Comparison of ENCODE assay signal across 15 mouse cellular contexts in genomic region chr12:11020571-11021545, GRCm38 (mm10).
DNase-seq lines count a peak whose midpoint lies in the region; ATAC-seq and TF ChIP-seq lines count a peak whose summit lies in the region.
"Had no signal": no experiment of that assay in that cellular context is flagged by ENCODE, and none has a peak within 500 bp of the region (broad histone marks: within the 10 kb centered on the region; RNA-seq: fewer than 3 reads in every experiment).

No protein-coding gene starts in this region.

- H3K27me3 ChIP-seq in embryonic facial prominence, embryonic 14.5 days (replicated peaks; ENCODE audit: control insufficient read depth, insufficient read depth, low read length) = no peaks in the 10 kb centered on the region
- H3K27me3 ChIP-seq in embryonic facial prominence, embryonic 10.5 days (replicated peaks; ENCODE audit: low read depth, poor library complexity, severe bottlenecking) = no peaks in the 10 kb centered on the region
- no peaks in the 10 kb centered on the region for H3K27me3 ChIP-seq in kidney, adult 2 months (replicated peaks; ENCODE audit: control insufficient read depth, insufficient read depth, low read length)
- H3K27me3 ChIP-seq in limb, embryonic 15.5 days = no peaks in the 10 kb centered on the region
- H3K27me3 ChIP-seq: limb, embryonic 12.5 days had no signal

- no peak overlapping the region for H3K9ac ChIP-seq in embryonic facial prominence, embryonic 14.5 days (ENCODE audit: low read depth, low read length)
- no peak overlapping the region for H3K9ac ChIP-seq in limb, embryonic 15.5 days
- H3K9ac ChIP-seq: limb, embryonic 12.5 days had no signal

- H3K36me3 ChIP-seq in embryonic facial prominence, embryonic 14.5 days (ENCODE audit: control insufficient read depth, insufficient read depth, low read length) = no peaks in the 10 kb centered on the region
- no peaks in the 10 kb centered on the region for H3K36me3 ChIP-seq in embryonic facial prominence, embryonic 10.5 days (replicated peaks)
- no peaks in the 10 kb centered on the region for H3K36me3 ChIP-seq in kidney, adult 2 months (ENCODE audit: control insufficient read depth, insufficient read depth, low read length)
- no peaks in the 10 kb centered on the region for H3K36me3 ChIP-seq in limb, embryonic 15.5 days
- H3K36me3 ChIP-seq: heart, embryonic 10.5 days; limb, embryonic 12.5 days had no signal

- ATAC-seq in embryonic facial prominence, embryonic 14.5 days (ENCODE audit: low read depth) = 0 out of 2 replicates have a peak, but pooled peaks have one; percentile 33
- 0 out of 2 replicates have a peak, but pooled peaks have one; percentile 44 for ATAC-seq in limb, embryonic 15.5 days (ENCODE audit: insufficient number of reproducible peaks, low FRiP score, low TSS enrichment, low read depth)

- no peak overlapping the region for H3K4me2 ChIP-seq in embryonic facial prominence, embryonic 14.5 days (ENCODE audit: low read depth, low read length)
- no peak overlapping the region for H3K4me2 ChIP-seq in limb, embryonic 15.5 days
- H3K4me2 ChIP-seq: limb, embryonic 12.5 days had no signal

- no peak overlapping the region for H3K4me3 ChIP-seq in embryonic facial prominence, embryonic 14.5 days (ENCODE audit: low read depth, low read length)
- no peak overlapping the region for H3K4me3 ChIP-seq in embryonic facial prominence, embryonic 10.5 days
- no peak overlapping the region for H3K4me3 ChIP-seq in kidney, adult 2 months (ENCODE audit: insufficient read depth, low read depth, low read length)
- no peak overlapping the region for H3K4me3 ChIP-seq in limb, embryonic 15.5 days
- H3K4me3 ChIP-seq: heart, embryonic 10.5 days; limb, embryonic 12.5 days had no signal

- DNase-seq in embryonic facial prominence, embryonic 14.5 days (ENCODE audit: low spot score) = peak; percentile 76
- DNase-seq in embryonic facial prominence, embryonic 10.5 days (ENCODE audit: low spot score) = no peak
- peak; percentile 12 for DNase-seq in kidney, adult 2 months
- no peak for DNase-seq in kidney, adult 9 months
- peak; percentile 16 for DNase-seq in lung, postnatal 10 days
- DNase-seq in lung, postnatal 14 days = no peak
- DNase-seq in spleen, postnatal 10 days (ENCODE audit: low spot score in 2 of 2) = no peak
- DNase-seq: cerebellum, adult 2 months; gastrocnemius, postnatal 10 days; heart, postnatal 36 days; midbrain, embryonic 14.5 days; thymus, postnatal 14 days had no signal

- H3K9me3 ChIP-seq in embryonic facial prominence, embryonic 14.5 days (ENCODE audit: control insufficient read depth, low read length) = no peaks in the 10 kb centered on the region
- H3K9me3 ChIP-seq in embryonic facial prominence, embryonic 10.5 days = no peaks in the 10 kb centered on the region
- no peaks in the 10 kb centered on the region for H3K9me3 ChIP-seq in limb, embryonic 15.5 days
- H3K9me3 ChIP-seq: heart, embryonic 10.5 days; limb, embryonic 12.5 days had no signal

- no peak for TF ChIP-seq POLR2A in kidney, adult 2 months (IDR thresholded peaks at IDR 0.05; ENCODE audit: low read depth, low read length)

- H3K4me1 ChIP-seq in embryonic facial prominence, embryonic 14.5 days (ENCODE audit: control insufficient read depth, insufficient read depth, low read length) = peaks cover 3% of the 10 kb centered on the region; the same call in 1 of the 2 replicates
- H3K4me1 ChIP-seq in embryonic facial prominence, embryonic 10.5 days = no peaks in the 10 kb centered on the region
- H3K4me1 ChIP-seq in kidney, adult 2 months (ENCODE audit: control insufficient read depth, insufficient read depth, low read length) = no peaks in the 10 kb centered on the region
- no peaks in the 10 kb centered on the region for H3K4me1 ChIP-seq in limb, embryonic 15.5 days
- H3K4me1 ChIP-seq: heart, embryonic 10.5 days; limb, embryonic 12.5 days had no signal

- no peak overlapping the region for H3K27ac ChIP-seq in embryonic facial prominence, embryonic 14.5 days (replicated peaks; ENCODE audit: low read depth, low read length)
- no peak overlapping the region for H3K27ac ChIP-seq in embryonic facial prominence, embryonic 10.5 days (replicated peaks)
- no peak overlapping the region for H3K27ac ChIP-seq in kidney, adult 2 months (ENCODE audit: insufficient read depth, low read depth, low read length)
- H3K27ac ChIP-seq in limb, embryonic 15.5 days = peak overlapping the region; percentile 14; the same call in 1 of the 2 replicates
- H3K27ac ChIP-seq: heart, embryonic 10.5 days; limb, embryonic 12.5 days had no signal

- no peak for TF ChIP-seq CTCF in kidney, adult 2 months (conservative IDR thresholded peaks at IDR 0.05; ENCODE audit: insufficient read depth, insufficient read length, low read depth, low read length)

- 65% methylated on average over 11 of the region's 11 CpGs for WGBS in embryonic facial prominence, embryonic 14.5 days
- WGBS in embryonic facial prominence, embryonic 10.5 days = 92% methylated on average over 11 of the region's 11 CpGs
- WGBS in kidney, adult 2 months = 80% methylated on average over 11 of the region's 11 CpGs
- 59% methylated on average over 11 of the region's 11 CpGs for WGBS in limb, embryonic 15.5 days

Comparison
In these comparisons a context has a peak if more than half of its experiments do, and no peak if none do; other contexts are left out.
1. DNase-seq: peak in embryonic facial prominence, embryonic 14.5 days (single experiment), kidney, adult 2 months (single experiment) and lung, postnatal 10 days (single experiment); none in embryonic facial prominence, embryonic 10.5 days (single experiment), kidney, adult 9 months (single experiment), lung, postnatal 14 days (single experiment) and spleen, postnatal 10 days (0 of 2).